Mouse (Mus musculus) thymus, adult 2 months (tissue): ENCODE data around the gene Gm10160.

Experiments
- CTCF ChIP-seq: fragments of 200-500 bp; IDR thresholded peaks from 2 replicates; pipeline ENCODE4 v1.5.1; 2012; ENCODE audit warnings: mild to moderate bottlenecking, control low read depth, low read length, moderate library complexity, borderline replicate concordance; ENCODE audit not compliant: control insufficient read depth, poor library complexity, insufficient read depth; ENCODE audit errors: extremely low read depth
- POLR2A ChIP-seq: fragments of 200-500 bp; IDR thresholded peaks from 2 replicates; pipeline ENCODE4 v1.6.1; 2012; ENCODE audit warnings: mild to moderate bottlenecking, low read length, control low read depth, moderate library complexity; ENCODE audit not compliant: control insufficient read depth, poor library complexity, insufficient read depth; ENCODE audit errors: extremely low read depth

DNA sequence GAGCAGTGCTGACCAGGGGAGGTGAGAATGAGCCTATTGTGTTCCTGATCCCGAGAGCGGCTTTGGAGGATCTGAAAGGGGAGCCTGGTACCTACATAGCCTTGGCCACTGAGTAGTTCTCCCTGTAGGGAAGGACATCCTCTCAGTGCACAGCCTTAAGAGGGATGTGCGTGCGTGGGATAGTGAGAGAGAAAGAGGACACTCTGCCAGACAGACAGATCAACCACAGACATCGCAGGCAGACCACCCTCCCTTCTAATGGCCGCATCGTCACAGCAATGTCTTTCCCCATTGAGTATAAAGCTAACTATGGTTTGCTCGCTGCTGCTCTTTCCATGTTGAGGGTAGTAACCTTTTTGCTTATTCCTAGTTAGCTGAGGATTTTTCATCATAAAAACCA is 11.7 kb downstream of the Gm10160 start:
- no peak for TF ChIP-seq CTCF
- no peak for TF ChIP-seq POLR2A
